Mouse (Mus musculus): Measurements from ENCODE around the gene Gpr141. TPM values are rescaled to one million over a fixed set of nuclear protein-coding genes. Genes with fewer than 3 reads are reported as not detected.

Gpr141 gene
- polyA plus RNA-seq, 1 experiment from 2014 or later, result 0.05 TPM

DNA sequence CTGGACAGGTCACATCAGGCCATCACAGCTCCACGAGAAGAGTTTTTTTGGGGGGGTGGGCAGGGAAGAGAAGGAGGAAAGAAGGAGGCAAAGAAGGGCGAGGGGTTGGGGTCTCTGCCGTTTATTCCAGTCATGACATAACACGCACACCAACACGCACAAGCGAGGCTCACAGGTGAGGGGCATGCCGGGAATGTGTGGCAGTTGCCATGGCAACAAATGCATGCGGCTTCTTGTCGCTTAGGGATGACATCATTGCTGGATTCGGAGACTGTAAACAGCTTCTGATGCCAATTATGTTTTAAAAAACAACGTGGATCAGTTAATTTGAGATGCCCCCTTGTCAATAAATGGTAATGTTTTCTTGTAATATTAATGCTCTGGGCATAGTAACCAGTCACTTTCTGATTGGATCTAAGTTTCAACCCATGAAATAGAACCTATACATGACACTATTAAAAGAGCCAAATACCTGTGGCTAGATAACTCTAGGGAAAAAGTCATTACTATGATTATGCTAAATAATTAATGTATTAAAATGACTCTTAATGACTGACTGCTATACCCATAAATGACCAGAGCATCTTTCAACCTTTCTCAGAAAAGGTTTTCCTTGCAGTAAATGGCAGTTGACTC is 122.5 kb downstream of the Gpr141 start:
- DNase-seq (ENCODE audit: extremely low spot score, low spot score), result no peak
- WGBS, result 85% methylated on average over 11 of the region's 11 CpGs
- Histone ChIP-seq H3K27me3 (ENCODE audit: poor library complexity, severe bottlenecking) (peaks cover 6% of the 10 kb centered on the region), H3K36me3 (replicated peaks) (no peaks in the 10 kb centered on the region), H3K9me3 (no peaks in the 10 kb centered on the region), H3K4me3 (no peak overlapping the region), H3K4me1 (peaks cover 9% of the 10 kb centered on the region), H3K27ac (no peak overlapping the region)

DNA sequence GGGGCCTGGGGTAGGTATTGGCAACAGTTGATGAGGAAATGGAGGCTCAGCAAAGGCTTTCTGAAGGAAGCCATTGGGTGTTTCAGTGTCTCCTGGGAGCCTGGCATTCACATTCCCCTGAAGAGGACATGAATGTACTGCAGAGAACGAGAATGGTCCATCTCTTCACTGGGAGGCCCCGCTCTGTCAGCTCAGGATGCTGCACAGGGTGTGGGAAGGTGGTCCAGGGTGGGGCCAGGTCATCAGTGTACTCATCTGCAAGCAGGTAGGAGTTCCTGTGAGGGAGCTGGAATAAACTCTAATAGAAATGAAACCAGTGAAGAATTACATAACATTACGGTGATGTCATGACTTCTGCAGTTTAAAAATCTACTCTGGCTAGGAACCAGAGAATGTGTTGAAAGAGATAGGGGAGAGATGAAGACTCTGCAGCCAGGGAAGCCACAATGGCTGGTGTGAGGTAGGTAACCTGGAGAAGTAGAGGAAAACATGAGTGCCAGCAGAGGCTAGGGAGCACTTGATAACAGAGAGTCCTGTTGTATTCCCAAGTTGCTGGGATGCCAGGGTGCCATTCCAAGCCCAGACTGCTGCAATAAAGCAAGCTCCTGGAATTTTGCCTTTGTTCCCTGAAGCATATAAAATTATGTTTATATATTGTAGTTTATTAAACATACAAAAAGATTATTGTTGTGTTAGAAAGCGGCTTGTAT is 123.2 kb downstream of the Gpr141 start:
- DNase-seq (ENCODE audit: extremely low spot score, low spot score), result no peak
- no peaks in the 10 kb centered on the region for H3K9me3 ChIP-seq
- H3K27ac ChIP-seq, result no peak overlapping the region
- H3K36me3 ChIP-seq (replicated peaks), result no peaks in the 10 kb centered on the region
- WGBS, result 94% methylated on average over 4 of the region's 4 CpGs
- peaks cover 6% of the 10 kb centered on the region for H3K27me3 ChIP-seq (ENCODE audit: poor library complexity, severe bottlenecking)
- H3K4me3 ChIP-seq, result no peak overlapping the region
- peaks cover 9% of the 10 kb centered on the region for H3K4me1 ChIP-seq

Other genes with a start within 250 kb of the Gpr141 start
- gene Epdr1, start 204.3 kb downstream of the Gpr141 start, polyA plus RNA-seq (2016; fragmentation: Nextera tagmentation; extraction: Ambion mirVana), result 20.8 and 21.1 TPM in 2 replicates
- 1.4 and 1.7 TPM in 2 replicates for gene Sfrp4, start 201.2 kb downstream of the Gpr141 start, polyA plus RNA-seq (2016; fragmentation: Nextera tagmentation; extraction: Ambion mirVana)
- not detected in 2 replicates for gene Nme8, start 126.5 kb downstream of the Gpr141 start, polyA plus RNA-seq (2016; fragmentation: Nextera tagmentation; extraction: Ambion mirVana)